Mouse (Mus musculus): ENCODE results near the gene Arhgap27.

- no peak for TF ChIP-seq TAL1 (IDR thresholded peaks at IDR 0.05; ENCODE audit: low read length)
- no peak for TF ChIP-seq GATA1 (IDR thresholded peaks at IDR 0.05; ENCODE audit: low read length)
These were observed 78.2 kb downstream of the Arhgap27 start for GRCm38 (mm10) chr11:103285276-103285675.

All from erythroblast, embryonic 14.5 days (primary cell).